In the genomic region with DNA sequence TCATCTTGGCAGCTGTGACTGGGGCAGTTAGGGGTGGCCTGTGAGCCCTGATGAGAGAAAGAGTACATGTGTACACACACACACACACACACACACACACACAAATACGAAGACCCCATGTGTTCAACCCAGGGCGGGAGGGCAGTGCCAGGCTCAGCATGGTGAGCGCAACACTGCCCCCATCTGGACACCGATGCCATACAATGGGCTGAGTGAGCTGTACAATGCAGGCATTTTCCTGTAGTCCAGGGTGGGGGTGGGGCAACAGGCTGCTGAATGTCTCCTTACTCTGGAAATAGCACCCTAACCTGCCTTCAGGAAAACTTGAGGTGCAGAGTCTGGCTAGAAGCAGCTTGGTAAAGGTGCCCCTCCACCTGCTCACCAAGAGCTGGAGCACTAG, we compare ENCODE assay signal across 8 mouse cellular contexts. TPM values are rescaled to one million over a fixed set of nuclear protein-coding genes. Genes with fewer than 3 reads are reported as not detected.
DNase-seq lines count a peak whose midpoint lies in the region; ATAC-seq lines count a peak whose summit lies in the region.

No protein-coding gene starts in this region.

- H3K36me3 ChIP-seq in kidney, embryonic 15.5 days, result peaks cover 40% of the 10 kb centered on the region

- H3K4me1 ChIP-seq in kidney, embryonic 15.5 days, result peaks cover 41% of the 10 kb centered on the region

- no peaks in the 10 kb centered on the region for H3K9me3 ChIP-seq in kidney, embryonic 15.5 days (replicated peaks)

- intact Hi-C loops in left cerebral cortex, postnatal 36 days (cut with DNase I), result loop anchor here (5.0 kb wide), 1 partner anchor 124 kb away; no protein-coding TSS in a partner anchor

- H3K4me3 ChIP-seq in kidney, embryonic 15.5 days (replicated peaks), result no peak overlapping the region

- 36% methylated on average over 4 of the region's 4 CpGs for WGBS in kidney, embryonic 15.5 days

- H3K27me3 ChIP-seq in kidney, embryonic 15.5 days, result no peaks in the 10 kb centered on the region

- no peak overlapping the region for H3K27ac ChIP-seq in kidney, embryonic 15.5 days

- H3K9ac ChIP-seq in kidney, embryonic 15.5 days, result no peak overlapping the region

- H3K4me2 ChIP-seq in kidney, embryonic 15.5 days, result no peak overlapping the region

- DNase-seq in kidney, adult 18-20 months, result peak; percentile 66
- DNase-seq in adrenal gland, adult (ENCODE audit: inconsistent age in 2 of 2, low spot score in 1 of 2), result peak; percentile 64 to 83
- DNase-seq in embryo, embryonic 10 days (ENCODE audit: low spot score), result peak; percentile 90
- peak; percentile 79 for DNase-seq in heart, postnatal 4 days
- peak; percentile 49 to 56 for DNase-seq in left cerebral cortex, postnatal 36 days (ENCODE audit: low spot score in 2 of 2)
- peak; percentile 62 for DNase-seq in thymus, postnatal 0 days (ENCODE audit: low spot score)

- ATAC-seq in kidney, embryonic 15.5 days (replicated peaks; ENCODE audit: low FRiP score), result no peak
- ATAC-seq in monocyte, adult 5-6 weeks (replicated peaks; ENCODE audit: insufficient number of reproducible peaks, low FRiP score, low TSS enrichment, poor library complexity, severe bottlenecking), result peak; percentile 37; the same call in 1 of the 2 replicates

RNA-seq across cellular contexts. Expression of a gene that starts 3.6 kb away (rescaled TPM):
- polyA plus RNA-seq in kidney, embryonic 15.5 days (2015; fragmentation: Nextera tagmentation; extraction: Ambion mirVana), result 52.6 and 61.4 TPM in 2 replicates
- total RNA-seq in heart, postnatal 4 days (2021), result 10 to 100 TPM; 26.6 to 28.4 TPM
- total RNA-seq in left cerebral cortex, postnatal 36 days (2021), result 10 to 100 TPM; 37.9 to 41.0 TPM
- total RNA-seq in monocyte, adult 5-6 weeks (2017), result 5.3 to 8.3 TPM (median 5.3 TPM) in 3 replicates
- 27.0 and 29.0 TPM in 2 replicates for polyA plus RNA-seq in thymus, postnatal 0 days (2015; fragmentation: Nextera tagmentation; extraction: Ambion mirVana)

RNA-seq across cellular contexts. Expression of a gene that starts 23.9 kb away (rescaled TPM):
- polyA plus RNA-seq in kidney, embryonic 15.5 days (2015; fragmentation: Nextera tagmentation; extraction: Ambion mirVana), result 78.1 and 79.0 TPM in 2 replicates
- total RNA-seq in heart, postnatal 4 days (2021), result 100 to 1,000 TPM; 104 to 107 TPM
- total RNA-seq in left cerebral cortex, postnatal 36 days (2021), result 10 to 100 TPM; 59.5 to 67.6 TPM
- 279 to 316 TPM (median 279 TPM) in 3 replicates for total RNA-seq in monocyte, adult 5-6 weeks (2017)
- 72.6 and 78.7 TPM in 2 replicates for polyA plus RNA-seq in thymus, postnatal 0 days (2015; fragmentation: Nextera tagmentation; extraction: Ambion mirVana)

RNA-seq across cellular contexts. Expression of a gene that starts 25.1 kb away (rescaled TPM):
- 15.7 TPM in 2 replicates for polyA plus RNA-seq in kidney, embryonic 15.5 days (2015; fragmentation: Nextera tagmentation; extraction: Ambion mirVana)
- total RNA-seq in heart, postnatal 4 days (2021), result 10 to 100 TPM; 20.7 to 24.8 TPM
- total RNA-seq in left cerebral cortex, postnatal 36 days (2021), result 10 to 100 TPM; 19.4 to 21.6 TPM
- 7.8 to 17.2 TPM (median 10.3 TPM) in 3 replicates for total RNA-seq in monocyte, adult 5-6 weeks (2017)
- 10.3 and 11.0 TPM in 2 replicates for polyA plus RNA-seq in thymus, postnatal 0 days (2015; fragmentation: Nextera tagmentation; extraction: Ambion mirVana)
